Mouse (Mus musculus) cortical plate, adult 2 months (tissue): ENCODE results near the gene Phgr1.

Experiments
- CTCF ChIP-seq: fragments of 200-500 bp; IDR thresholded peaks from 2 replicates; pipeline ENCODE4 v1.5.1; 2011; ENCODE audit warnings: mild to moderate bottlenecking, control low read depth, low read length; ENCODE audit not compliant: insufficient read depth; ENCODE audit errors: extremely low read depth
- POLR2A ChIP-seq: fragments of 200-500 bp; IDR thresholded peaks from 2 replicates; pipeline ENCODE4 v1.6.1; 2011; ENCODE audit warnings: mild to moderate bottlenecking, low read length, control low read depth; ENCODE audit not compliant: insufficient read depth; ENCODE audit errors: extremely low read depth

DNA sequence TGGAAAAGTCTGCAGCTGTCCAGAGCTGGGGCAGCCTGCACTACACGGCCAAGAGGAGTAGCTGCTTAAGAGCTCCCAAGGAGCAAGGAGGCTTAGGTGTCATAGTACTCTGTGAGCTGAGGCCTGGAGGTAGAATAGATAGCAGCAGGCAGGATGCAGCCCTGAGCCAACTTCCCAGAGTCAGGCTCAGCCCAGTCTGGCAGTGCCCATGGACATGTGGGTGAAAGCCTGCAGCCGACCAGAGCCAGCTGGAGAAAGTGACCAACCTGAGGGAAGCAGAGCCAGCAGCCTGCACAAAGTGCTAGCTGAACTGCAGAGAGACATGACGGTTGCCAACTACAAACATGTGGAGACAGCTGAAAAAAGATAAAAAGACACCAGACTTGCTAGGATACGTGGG, 34.3 kb downstream of the Phgr1 start:
- no peak for TF ChIP-seq CTCF
- no peak for TF ChIP-seq POLR2A
